Mouse (Mus musculus) MEL (cell line): ENCODE data around the gene Phlda2. TPM values are rescaled to one million over a fixed set of nuclear protein-coding genes. Genes with fewer than 3 reads are reported as not detected.
A peak's percentile ranks its signal among the peaks of the same experiment; 100 is the strongest.

Experiments used
- DNase-seq: peaks from one replicate; pipeline ENCODE4 v3.0.0; 2011; ENCODE audit warnings: low read depth, low spot score
- H3K27ac ChIP-seq: 2 replicates; pipeline ENCODE4 v1.5.1; 2012; ENCODE audit warnings: low read depth, mild to moderate bottlenecking, control low read depth, low read length, moderate library complexity; ENCODE audit not compliant: control insufficient read depth
- H3K27me3 ChIP-seq, 2 experiments: fragments of 150-350 bp in 1 of 2; sonication (generic) in 1 of 2; 2 replicates each; pipeline ENCODE4 v1.6.1; 2012; ENCODE audit warnings: low read length in 2 of 2, mild to moderate bottlenecking in 2 of 2, improper control_type of control experiment in 1 of 2, moderate library complexity in 1 of 2; ENCODE audit not compliant: insufficient read depth in 2 of 2, control insufficient read depth in 1 of 2
- H3K36me3 ChIP-seq, 2 experiments: 2 replicates each; pipeline ENCODE4 v1.6.1; 2012 to 2014; ENCODE audit warnings: low read length in 2 of 2, improper control_type of control experiment in 1 of 2, inconsistent platforms in 1 of 2, mild to moderate bottlenecking in 1 of 2; ENCODE audit not compliant: insufficient read depth in 2 of 2, control insufficient read depth in 1 of 2
- H3K4me1 ChIP-seq, 2 experiments: fragments of 150-350 bp in 1 of 2; sonication (generic) in 1 of 2; 2 replicates each; pipeline ENCODE4 v1.6.1; 2012; ENCODE audit warnings: low read length in 2 of 2, improper control_type of control experiment in 1 of 2, mild to moderate bottlenecking in 1 of 2; ENCODE audit not compliant: insufficient read depth in 2 of 2, control insufficient read depth in 1 of 2
- H3K4me3 ChIP-seq, 2 experiments: fragments of 150-350 bp in 1 of 2; sonication (generic) in 1 of 2; 2 replicates each; pipeline ENCODE4 v1.5.1; 2012; ENCODE audit warnings: low read depth in 2 of 2, low read length in 2 of 2, mild to moderate bottlenecking in 2 of 2, moderate library complexity in 2 of 2, control low read depth in 1 of 2, improper control_type of control experiment in 1 of 2; ENCODE audit not compliant: control insufficient read depth in 1 of 2, insufficient read depth in 1 of 2
- H3K79me2 ChIP-seq: 2 replicates; pipeline ENCODE4 v1.6.1; 2012; ENCODE audit warnings: mild to moderate bottlenecking, low read length, moderate library complexity; ENCODE audit not compliant: control insufficient read depth, poor library complexity, insufficient read depth
- H3K9ac ChIP-seq: 2 replicates; pipeline ENCODE4 v1.6.1; 2012; ENCODE audit warnings: low read depth, mild to moderate bottlenecking, control low read depth, low read length, moderate library complexity; ENCODE audit not compliant: control insufficient read depth, poor library complexity, severe bottlenecking
- H3K9me3 ChIP-seq: fragments of 150-350 bp; sonication (generic); replicated peaks from 2 replicates; pipeline ENCODE4 v1.6.1; 2012; ENCODE audit warnings: mild to moderate bottlenecking, low read length, improper control_type of control experiment, moderate library complexity; ENCODE audit not compliant: insufficient read depth
- BHLHE40 ChIP-seq: IDR thresholded peaks from 2 replicates; pipeline ENCODE4 v1.6.1; 2012; ENCODE audit warnings: low read depth, mild to moderate bottlenecking, inconsistent platforms, low read length, improper control_type of control experiment, borderline replicate concordance
- CHD1 ChIP-seq: IDR thresholded peaks from 2 replicates; pipeline ENCODE4 v1.6.1; 2012; ENCODE audit warnings: low read depth, mild to moderate bottlenecking, inconsistent platforms, low read length, improper control_type of control experiment
- CTCF ChIP-seq, 3 experiments: IDR thresholded peaks in 2 of 3; conservative IDR thresholded peaks in 1 of 3; 2 replicates each; pipeline ENCODE4 v1.5.1; 2011 to 2012; ENCODE audit warnings: low read length in 3 of 3, low read depth in 2 of 3, mild to moderate bottlenecking in 2 of 3, improper control_type of control experiment in 1 of 3, inconsistent platforms in 1 of 3, mixed read lengths in 1 of 3, moderate library complexity in 1 of 3; ENCODE audit not compliant: control insufficient read depth in 1 of 3, insufficient read depth in 1 of 3, poor library complexity in 1 of 3, severe bottlenecking in 1 of 3
- ETS1 ChIP-seq: IDR thresholded peaks from 2 replicates; pipeline ENCODE4 v1.6.1; 2012; ENCODE audit warnings: low read depth, mild to moderate bottlenecking, inconsistent platforms, low read length, improper control_type of control experiment, moderate library complexity
- GABPA ChIP-seq: IDR thresholded peaks from 2 replicates; pipeline ENCODE4 v1.6.1; 2012; ENCODE audit warnings: low read depth, mild to moderate bottlenecking, inconsistent platforms, low read length, improper control_type of control experiment, moderate library complexity
- JUND ChIP-seq: IDR thresholded peaks from 2 replicates; pipeline ENCODE4 v1.6.1; 2011; ENCODE audit warnings: low read depth, mild to moderate bottlenecking, improper control_type of control experiment, low read length
- MAZ ChIP-seq: IDR thresholded peaks from 2 replicates; pipeline ENCODE4 v1.6.1; 2012; ENCODE audit warnings: low read depth, mild to moderate bottlenecking, inconsistent platforms, low read length, improper control_type of control experiment
- POLR2AphosphoS2 ChIP-seq: IDR thresholded peaks from 2 replicates; pipeline ENCODE4 v1.6.1; 2011; ENCODE audit warnings: low read length, improper control_type of control experiment
- POLR2AphosphoS5 ChIP-seq: IDR thresholded peaks from 2 replicates; pipeline ENCODE4 v1.6.1; 2012; ENCODE audit warnings: low read depth, borderline replicate concordance, mild to moderate bottlenecking, inconsistent platforms, low read length, moderate library complexity, mixed read lengths
- RAD21 ChIP-seq: IDR thresholded peaks from 2 replicates; pipeline ENCODE4 v1.6.1; 2011; ENCODE audit warnings: mild to moderate bottlenecking, low read depth, low read length, improper control_type of control experiment
- RCOR1 ChIP-seq: IDR thresholded peaks from 2 replicates; pipeline ENCODE4 v1.6.1; 2012; ENCODE audit warnings: low read depth, mild to moderate bottlenecking, inconsistent platforms, low read length, improper control_type of control experiment
- SMC3 ChIP-seq: IDR thresholded peaks from 2 replicates; pipeline ENCODE4 v1.6.1; 2011; ENCODE audit warnings: low read depth, low read length, improper control_type of control experiment
- TAL1 ChIP-seq: IDR thresholded peaks from 2 replicates; pipeline ENCODE4 v1.6.1; 2012; ENCODE audit warnings: mild to moderate bottlenecking, inconsistent platforms, low read length, moderate library complexity, mixed read lengths
- UBTF ChIP-seq: IDR thresholded peaks from 2 replicates; pipeline ENCODE4 v1.6.1; 2012; ENCODE audit warnings: low read depth, mild to moderate bottlenecking, inconsistent platforms, low read length, improper control_type of control experiment, moderate library complexity, borderline replicate concordance; ENCODE audit not compliant: insufficient read depth
- ZC3H11A ChIP-seq: IDR thresholded peaks from 2 replicates; pipeline ENCODE4 v1.6.1; 2012; ENCODE audit warnings: low read depth, mild to moderate bottlenecking, inconsistent platforms, low read length, improper control_type of control experiment
- polyA plus RNA-seq, 2 experiments: library from polyadenylated mRNA; stranded (reverse) in 1 of 2; unstranded in 1 of 2; fragments of >175 nt in 1 of 2; fragments of >200 nt in 1 of 2; gene quantifications; 2 replicates each; pipeline versions ENCODE4 v1.2.1 to v1.2.4; 2012; ENCODE audit warnings: low replicate concordance in 2 of 2, low read depth in 1 of 2; ENCODE audit not compliant: insufficient read length in 2 of 2, insufficient read depth in 1 of 2, missing spikeins in 1 of 2
- total RNA-seq: library from RNA; depleted of rRNA; stranded (reverse); fragments of 300-350 nt; gene quantifications from 2 replicates; pipeline ENCODE4 v1.2.3, GENCODE M21; 2012

Gene Phlda2
- total and polyA plus RNA-seq, 3 experiments: 152 to 253 TPM; not detected in 1

DNA sequence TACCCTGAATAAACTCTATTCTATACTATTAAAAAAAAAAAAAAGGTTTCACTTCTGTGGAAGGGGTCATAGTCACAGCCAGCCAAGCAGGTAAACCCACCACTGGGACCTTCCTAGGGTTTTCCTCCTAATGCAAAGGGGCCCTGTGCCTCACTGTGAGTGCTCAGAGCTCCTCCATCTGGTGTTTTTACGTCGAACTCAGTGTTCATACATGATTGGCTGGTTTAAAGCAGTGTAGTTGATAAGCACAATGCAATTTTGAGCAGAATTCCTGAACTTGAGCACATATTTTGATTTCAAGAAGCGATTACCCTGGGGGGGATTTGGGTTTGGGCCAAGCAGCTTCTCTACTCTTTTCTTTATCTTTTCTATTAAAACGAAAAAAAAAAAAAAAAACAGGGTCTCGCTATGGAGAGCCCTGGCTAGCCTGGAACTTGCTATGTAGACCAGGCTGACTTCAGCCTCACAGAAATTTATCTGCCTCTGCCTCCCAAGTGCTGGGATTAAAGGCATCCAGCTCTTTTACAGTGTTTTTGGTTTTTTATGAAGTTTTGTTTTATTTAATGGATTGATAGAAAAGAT is 21.1 kb downstream of the Phlda2 start (continued):
- TF ChIP-seq CHD1 (no peak), POLR2AphosphoS2 (no peak), POLR2AphosphoS5 (no peak), BHLHE40 (no peak), JUND (no peak), ZC3H11A (no peak), RCOR1 (0 out of 2 replicates have a peak, but pooled peaks have one; percentile 29), TAL1 (no peak)
- TF ChIP-seq, all 39 proteins: peak for 11

- peaks cover 8 to 21% of the 10 kb centered on the region in 2 experiments for H3K4me1 ChIP-seq
- TF ChIP-seq RAD21 (peak; percentile 81), GABPA (no peak), CTCF (IDR thresholded peaks at IDR 0.05 in 2 of 3, conservative IDR thresholded peaks at IDR 0.05 in 1 of 3; ENCODE audit: control insufficient read depth in 1 of 3, insufficient read depth in 1 of 3, low read depth in 2 of 3, low read length in 3 of 3, poor library complexity in 1 of 3, severe bottlenecking in 1 of 3) (peak; percentile 83 to 98 (median 91)), MAZ (no peak; the same call in 1 of the 2 replicates), ETS1 (no peak), ZC3H11A (peak; percentile 83), SMC3 (peak; percentile 95)
- TF ChIP-seq, all 39 proteins: peak for 4
- Histone ChIP-seq H3K4me3 (no peak overlapping the region), H3K9me3 (no peaks in the 10 kb centered on the region), H3K79me2 (no peaks in the 10 kb centered on the region), H3K9ac (no peak overlapping the region), H3K27me3 (no peaks in the 10 kb centered on the region), H3K27ac (no peak overlapping the region), H3K36me3 (peaks cover 0 to 2% of the 10 kb centered on the region in 2 experiments; a peak in 1 of 4 replicates)
- DNase-seq: peak; percentile 88
Measured at GRCm38 (mm10) chr7:143480498-143480897, 22.5 kb downstream of the Phlda2 start.

DNA sequence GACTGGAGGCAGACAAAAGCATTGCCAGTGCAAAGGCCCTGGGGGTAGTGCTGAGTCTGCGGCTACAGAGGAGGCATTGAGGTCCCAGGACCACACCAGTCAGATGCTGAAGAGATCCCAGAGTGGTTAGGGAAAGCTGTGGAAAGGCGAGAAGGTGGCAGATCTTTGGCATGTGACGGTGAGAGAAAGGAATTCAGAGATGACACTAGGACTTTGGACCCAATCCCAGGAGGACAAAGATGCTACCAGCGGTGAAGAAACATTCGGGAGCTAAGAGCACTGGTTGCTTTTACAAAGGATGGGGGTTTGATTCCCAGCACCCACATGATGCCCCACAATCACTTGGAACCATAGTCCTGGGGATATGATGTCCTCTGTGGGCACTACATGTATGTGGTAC is 25.1 kb downstream of the Phlda2 start:
- Histone ChIP-seq H3K27me3 (no peaks in the 10 kb centered on the region), H3K4me1 (peaks cover 11 to 26% of the 10 kb centered on the region in 2 experiments), H3K9ac (no peak overlapping the region), H3K9me3 (no peaks in the 10 kb centered on the region)
- TF ChIP-seq MAZ (no peak), UBTF (no peak)
- TF ChIP-seq, all 39 proteins: peak for 0
- no peaks in the 10 kb centered on the region for H3K79me2 ChIP-seq
- H3K36me3 ChIP-seq: peaks cover 0 to 11% of the 10 kb centered on the region in 2 experiments; a peak in 2 of 4 replicates
- no peak for DNase-seq
- H3K4me3 ChIP-seq: no peak overlapping the region
- no peak overlapping the region for H3K27ac ChIP-seq
